In the genomic region with DNA sequence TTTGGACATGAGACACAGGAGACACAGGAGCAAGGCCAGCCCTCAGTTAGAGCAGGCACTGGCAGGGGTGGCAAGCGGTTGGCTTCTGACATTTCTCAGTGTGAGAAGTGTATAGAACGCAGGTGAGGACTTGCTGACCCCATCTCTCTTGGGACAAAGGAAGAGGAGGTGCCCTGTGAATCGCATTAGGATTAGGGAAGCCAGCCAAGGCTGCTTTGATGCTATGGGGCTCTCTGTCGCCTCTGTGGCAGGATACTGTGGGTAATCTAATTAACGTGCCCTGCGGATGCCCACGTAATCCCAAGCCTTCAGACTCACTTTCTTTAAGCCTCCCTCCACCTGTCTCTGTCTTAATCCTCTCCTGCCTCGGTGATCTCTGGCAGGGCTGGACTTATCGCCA, we compare ENCODE assay signal across 8 mouse cellular contexts.
A peak's percentile ranks its signal among the peaks of the same experiment; 100 is the strongest.
DNase-seq lines count a peak whose midpoint lies in the region; ATAC-seq and TF ChIP-seq lines count a peak whose summit lies in the region.

No protein-coding gene starts in this region.

- H3K9ac ChIP-seq in heart, embryonic 11.5 days (ENCODE audit: low read depth, low read length), result no peak overlapping the region
- H3K9ac ChIP-seq in forebrain, embryonic 12.5 days, result no peak overlapping the region
- H3K9ac ChIP-seq in liver, embryonic 14.5 days (replicated peaks), result no peak overlapping the region

- WGBS in heart, embryonic 11.5 days (ENCODE audit: insufficient replicate concordance), result 74% methylated on average over 9 of the region's 9 CpGs
- WGBS in forebrain, embryonic 12.5 days, result 16% methylated on average over 9 of the region's 9 CpGs
- 61% methylated on average over 9 of the region's 9 CpGs for WGBS in liver, embryonic 14.5 days (ENCODE audit: insufficient replicate concordance)

- H3K4me2 ChIP-seq in heart, embryonic 11.5 days, result no peak overlapping the region
- H3K4me2 ChIP-seq in forebrain, embryonic 12.5 days, result no peak overlapping the region
- no peak overlapping the region for H3K4me2 ChIP-seq in liver, embryonic 14.5 days (ENCODE audit: low read depth)

- no peak for TF ChIP-seq EP300 in liver, embryonic 14.5 days (IDR thresholded peaks at IDR 0.05; ENCODE audit: low read depth)

- intact Hi-C loops in left cerebral cortex, adult 2 months (cut with DNase I), result no loop called here

- H3K27ac ChIP-seq in heart, embryonic 11.5 days (ENCODE audit: low read depth, low read length), result peak overlapping the region; percentile 71
- peak overlapping the region; percentile 10 for H3K27ac ChIP-seq in forebrain, embryonic 12.5 days
- H3K27ac ChIP-seq in liver, embryonic 14.5 days, result peak overlapping the region; percentile 37
- H3K27ac ChIP-seq in left cerebral cortex, adult 2 months, result no peak overlapping the region

- peaks cover 89% of the 10 kb centered on the region for H3K4me1 ChIP-seq in heart, embryonic 11.5 days (ENCODE audit: control insufficient read depth, insufficient read depth, low read length)
- H3K4me1 ChIP-seq in forebrain, embryonic 12.5 days, result peaks cover 82% of the 10 kb centered on the region
- H3K4me1 ChIP-seq in liver, embryonic 14.5 days (replicated peaks; ENCODE audit: control insufficient read depth in 2 of 2, insufficient read depth in 2 of 2, low read length in 1 of 2), result peaks cover 76 to 85% of the 10 kb centered on the region in 2 experiments

- H3K27me3 ChIP-seq in heart, embryonic 11.5 days (ENCODE audit: control insufficient read depth, insufficient read depth, low read length), result no peaks in the 10 kb centered on the region
- H3K27me3 ChIP-seq in forebrain, embryonic 12.5 days, result no peaks in the 10 kb centered on the region
- no peaks in the 10 kb centered on the region for H3K27me3 ChIP-seq in liver, embryonic 14.5 days (ENCODE audit: control insufficient read depth, insufficient read depth, low read length)

- no peak overlapping the region for H3K4me3 ChIP-seq in heart, embryonic 11.5 days (ENCODE audit: low read depth, low read length)
- H3K4me3 ChIP-seq in forebrain, embryonic 12.5 days (replicated peaks), result no peak overlapping the region
- no peak overlapping the region for H3K4me3 ChIP-seq in liver, embryonic 14.5 days (ENCODE audit: insufficient read depth in 1 of 2, low read depth in 2 of 2, low read length in 2 of 2)
- no peak overlapping the region for H3K4me3 ChIP-seq in left cerebral cortex, adult 2 months

- no peak for DNase-seq in heart, adult 9 months (ENCODE audit: low spot score in 2 of 2)
- DNase-seq in CD4-positive helper T cell, adult 2 months (ENCODE audit: low read depth, low spot score), result peak; percentile 39
- no peak for DNase-seq in liver, embryonic 14.5 days (ENCODE audit: low read depth in 3 of 3, low spot score in 3 of 3)
- no peak for DNase-seq in left cerebral cortex, adult 2 months (ENCODE audit: extremely low spot score in 1 of 2, low spot score in 2 of 2)
- no peak for DNase-seq in right cerebral cortex, adult 2 months (ENCODE audit: low spot score in 2 of 2)
- no peak for DNase-seq in urinary bladder, adult 18-20 months (ENCODE audit: low spot score in 2 of 2)

- no peak for ATAC-seq in heart, embryonic 11.5 days (replicated peaks; ENCODE audit: insufficient number of reproducible peaks, low FRiP score, low TSS enrichment)
- ATAC-seq in forebrain, embryonic 12.5 days (ENCODE audit: low FRiP score), result no peak
- ATAC-seq in liver, embryonic 14.5 days (ENCODE audit: insufficient read depth), result no peak

- TF ChIP-seq CTCF in liver, embryonic 14.5 days (IDR thresholded peaks at IDR 0.05; ENCODE audit: low read depth), result no peak
- TF ChIP-seq CTCF in left cerebral cortex, adult 2 months (IDR thresholded peaks at IDR 0.05), result no peak

- no peaks in the 10 kb centered on the region for H3K9me3 ChIP-seq in heart, embryonic 11.5 days (replicated peaks; ENCODE audit: control insufficient read depth, low read length)
- no peaks in the 10 kb centered on the region for H3K9me3 ChIP-seq in forebrain, embryonic 12.5 days
- no peaks in the 10 kb centered on the region for H3K9me3 ChIP-seq in liver, embryonic 14.5 days (ENCODE audit: control insufficient read depth, low read length)

- no peaks in the 10 kb centered on the region for H3K36me3 ChIP-seq in heart, embryonic 11.5 days (ENCODE audit: control insufficient read depth, insufficient read depth, low read length)
- peaks cover 27% of the 10 kb centered on the region for H3K36me3 ChIP-seq in forebrain, embryonic 12.5 days (replicated peaks)
- no peaks in the 10 kb centered on the region for H3K36me3 ChIP-seq in liver, embryonic 14.5 days (replicated peaks; ENCODE audit: control insufficient read depth, insufficient read depth, low read depth)
